Mouse (Mus musculus) NIH3T3 (cell line): ENCODE results near the gene Cadm1.

ENCODE experiments used
- DNase-seq: peaks from one replicate; pipeline ENCODE4 v3.0.0-alpha.2; 2012; ENCODE audit warnings: low read depth

Cadm1 gene

GRCm38 (mm10) chr9:47802527-47802926, 272.6 kb downstream of the Cadm1 start:
- no peak for DNase-seq

- no peak for DNase-seq
Measured at GRCm38 (mm10) chr9:47803531-47804105, 273.6 kb downstream of the Cadm1 start.

- DNase-seq = no peak
Measured at GRCm38 (mm10) chr9:47805658-47806057, 275.7 kb downstream of the Cadm1 start.

GRCm38 (mm10) chr9:47825668-47826067, 295.7 kb downstream of the Cadm1 start:
- DNase-seq = no peak

- no peak for DNase-seq
Measured at GRCm38 (mm10) chr9:47828762-47829161, 298.8 kb downstream of the Cadm1 start.

- DNase-seq = no peak
Measured at GRCm38 (mm10) chr9:47829204-47829603, 299.2 kb downstream of the Cadm1 start.

- DNase-seq = no peak
Measured at GRCm38 (mm10) chr9:47829846-47830245, 299.9 kb downstream of the Cadm1 start.

GRCm38 (mm10) chr9:47831412-47831811, 301.4 kb downstream of the Cadm1 start:
- DNase-seq = no peak

- no peak for DNase-seq
Measured at GRCm38 (mm10) chr9:47838170-47838569, 308.2 kb downstream of the Cadm1 start.

- DNase-seq = no peak
Measured at GRCm38 (mm10) chr9:47838890-47839691, 309.1 kb downstream of the Cadm1 start.

- DNase-seq = no peak
Measured at GRCm38 (mm10) chr9:47839692-47840025, 309.7 kb downstream of the Cadm1 start.

GRCm38 (mm10) chr9:47843328-47843727, 313.4 kb downstream of the Cadm1 start:
- DNase-seq = no peak

- DNase-seq = no peak
Measured at GRCm38 (mm10) chr9:47846275-47846674, 316.3 kb downstream of the Cadm1 start.

GRCm38 (mm10) chr9:47846926-47847325, 317.0 kb downstream of the Cadm1 start:
- no peak for DNase-seq

- DNase-seq = no peak
Measured at GRCm38 (mm10) chr9:47847797-47848196, 317.8 kb downstream of the Cadm1 start.

GRCm38 (mm10) chr9:47848745-47849144, 318.8 kb downstream of the Cadm1 start:
- no peak for DNase-seq

GRCm38 (mm10) chr9:47856311-47856710, 326.3 kb downstream of the Cadm1 start:
- peak; percentile 27 for DNase-seq

- DNase-seq = no peak
Measured at GRCm38 (mm10) chr9:47857235-47857634, 327.3 kb downstream of the Cadm1 start.

GRCm38 (mm10) chr9:47858134-47858533, 328.2 kb downstream of the Cadm1 start:
- DNase-seq = no peak

- DNase-seq = no peak
Measured at GRCm38 (mm10) chr9:47858778-47859395, 328.9 kb downstream of the Cadm1 start.

- DNase-seq = no peak
Measured at GRCm38 (mm10) chr9:47860994-47861393, 331.0 kb downstream of the Cadm1 start.

- no peak for DNase-seq
Measured at GRCm38 (mm10) chr9:47861783-47862182, 331.8 kb downstream of the Cadm1 start.

GRCm38 (mm10) chr9:47866001-47866400, 336.0 kb downstream of the Cadm1 start:
- no peak for DNase-seq
